Mouse (Mus musculus): ENCODE measurements around the gene Aars2. TPM values are rescaled to one million over a fixed set of nuclear protein-coding genes. Genes with fewer than 3 reads are reported as not detected.

Gene Aars2
- total RNA-seq, 4 experiments from 2014 or later, result 13.6 to 15.4 (median 14.2) TPM

DNA sequence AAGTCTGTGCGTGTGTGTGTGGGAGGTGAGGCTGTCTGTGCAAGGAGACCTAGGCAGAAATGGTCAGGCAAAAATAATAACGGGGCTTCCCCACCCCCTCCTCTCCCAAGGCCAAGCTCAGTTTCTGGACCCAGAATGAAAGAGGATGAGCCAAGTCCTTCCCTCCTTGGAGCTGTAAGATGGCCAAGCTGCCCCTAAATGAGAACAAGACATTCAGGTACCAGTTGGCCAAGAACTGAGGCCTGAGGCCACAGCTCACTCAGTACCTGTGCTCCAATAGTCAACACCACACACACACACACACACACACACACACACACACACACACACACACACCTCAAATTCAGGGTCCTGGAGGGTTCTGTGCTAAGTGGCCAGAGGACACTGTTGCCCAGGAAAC lies 36.1 kb downstream of the Aars2 start:
- no peak for DNase-seq (ENCODE audit: low spot score in 2 of 2)

DNA sequence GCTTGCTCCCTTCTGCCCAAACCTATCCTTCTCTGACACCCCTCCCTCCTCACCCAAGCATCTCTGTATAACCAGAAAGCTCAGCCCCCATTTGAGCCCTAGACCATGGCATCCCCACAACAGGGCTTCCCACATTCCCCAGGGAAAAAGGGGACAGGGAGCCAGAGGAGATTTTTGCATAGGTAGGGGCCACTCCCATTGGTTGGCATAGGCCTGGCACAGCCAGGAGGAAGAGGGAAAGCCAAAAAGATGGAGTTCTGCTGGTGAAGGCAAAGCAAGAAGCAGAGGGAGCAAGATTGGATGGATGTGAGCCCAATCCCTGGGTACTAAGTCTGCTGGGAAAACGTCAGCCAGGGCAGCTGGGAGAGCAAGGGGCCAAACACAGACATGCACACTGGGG lies 36.5 kb downstream of the Aars2 start:
- no peak for DNase-seq (ENCODE audit: low spot score in 2 of 2)

DNA sequence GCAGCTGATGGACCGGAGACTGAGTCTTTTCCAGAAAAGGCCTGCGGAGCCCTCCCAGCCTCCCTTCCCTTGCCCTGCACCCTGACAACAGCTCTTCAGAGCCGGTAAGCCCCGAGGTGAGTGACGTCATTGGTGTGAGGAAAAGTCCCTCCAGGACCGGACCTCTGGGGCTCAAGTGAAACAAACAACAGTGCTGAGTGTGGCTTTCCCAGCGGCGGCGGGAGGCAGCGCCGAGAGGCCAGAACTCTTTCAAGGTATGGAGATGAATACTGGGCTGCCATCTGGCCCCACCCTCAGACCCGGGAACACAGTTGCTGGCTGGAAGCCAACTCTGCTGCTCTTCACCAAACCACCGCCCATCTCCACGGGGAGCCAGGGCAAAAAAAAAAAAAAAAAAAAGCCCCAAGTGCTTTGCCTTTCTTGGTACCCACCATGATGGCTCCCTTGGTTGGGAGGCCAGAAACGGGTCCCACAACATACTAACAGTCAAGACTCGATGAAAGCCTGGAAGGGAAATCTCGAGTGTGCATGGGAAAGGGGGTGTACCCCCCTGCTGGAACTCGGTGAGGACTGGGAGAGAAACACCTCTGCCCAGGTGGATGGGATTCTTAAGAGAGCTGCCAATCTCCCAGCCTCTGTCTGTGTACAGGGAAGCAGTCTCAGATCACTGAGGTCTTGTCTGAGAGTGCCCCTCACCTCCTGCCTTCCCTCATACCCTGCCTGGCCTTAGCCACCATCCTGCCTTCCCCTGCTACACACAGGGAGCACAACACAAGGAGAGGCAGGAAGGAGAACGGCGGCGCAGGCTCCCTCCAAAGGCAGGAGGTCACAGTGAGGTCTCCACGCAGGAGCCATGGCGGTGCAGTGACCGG lies 37.6 kb downstream of the Aars2 start:
- no peak for DNase-seq (ENCODE audit: low spot score in 2 of 2)

DNA sequence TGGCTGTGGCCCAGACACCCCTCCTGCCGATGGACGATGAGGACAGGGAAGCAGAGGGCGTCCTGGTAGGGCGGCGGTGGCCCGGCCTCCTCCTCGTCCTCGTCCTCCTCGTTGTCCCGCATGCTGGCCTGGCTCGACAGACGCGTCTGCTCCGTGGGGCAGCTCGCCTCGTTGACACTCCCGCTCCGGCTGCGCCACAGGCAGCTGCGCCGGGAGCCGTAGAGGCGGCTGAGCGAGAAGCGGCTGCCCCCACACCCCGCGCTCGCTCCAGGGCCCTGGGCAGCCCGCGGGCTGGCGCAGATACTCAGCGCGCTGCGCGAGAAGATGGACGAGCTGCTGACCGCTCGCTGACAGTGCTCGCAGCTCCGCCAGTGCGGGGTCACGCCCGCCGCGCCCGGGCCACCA lies 38.2 kb downstream of the Aars2 start:
- DNase-seq (ENCODE audit: low spot score in 2 of 2), result no peak

DNA sequence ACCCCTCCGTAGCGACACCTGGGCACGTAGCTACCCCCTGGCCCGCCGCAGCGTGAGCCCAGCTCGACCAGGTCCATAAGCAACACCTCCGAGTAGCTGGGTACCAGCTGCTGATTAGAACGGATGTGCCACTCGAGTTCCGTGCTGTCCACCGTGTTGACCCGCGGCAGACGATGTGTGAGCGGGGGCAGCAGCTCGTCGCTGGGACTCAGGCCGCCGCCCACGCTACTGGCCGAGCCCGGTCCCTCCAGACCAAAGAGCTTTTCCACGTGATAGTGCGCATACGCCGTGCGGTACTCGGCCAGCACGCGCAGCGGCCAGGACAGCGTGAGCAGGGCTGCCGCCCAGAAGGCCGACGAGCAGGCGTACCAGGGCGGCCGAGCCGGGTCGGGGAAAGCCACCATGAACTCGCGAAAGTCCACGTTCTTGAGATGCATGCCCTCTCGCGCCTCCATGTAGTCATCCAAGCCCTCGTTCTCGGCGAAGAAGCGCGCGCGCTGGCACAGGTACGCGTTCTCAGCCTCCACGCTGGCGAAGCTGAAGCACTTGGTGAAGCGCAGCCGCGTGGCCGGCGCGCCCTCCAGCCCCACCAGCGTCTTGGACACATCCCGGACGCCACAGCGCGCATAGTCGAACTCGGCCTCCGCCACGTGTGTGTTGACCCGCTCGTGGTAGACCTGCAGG lies 38.8 kb downstream of the Aars2 start:
- no peak for DNase-seq (ENCODE audit: low spot score in 2 of 2)

DNA sequence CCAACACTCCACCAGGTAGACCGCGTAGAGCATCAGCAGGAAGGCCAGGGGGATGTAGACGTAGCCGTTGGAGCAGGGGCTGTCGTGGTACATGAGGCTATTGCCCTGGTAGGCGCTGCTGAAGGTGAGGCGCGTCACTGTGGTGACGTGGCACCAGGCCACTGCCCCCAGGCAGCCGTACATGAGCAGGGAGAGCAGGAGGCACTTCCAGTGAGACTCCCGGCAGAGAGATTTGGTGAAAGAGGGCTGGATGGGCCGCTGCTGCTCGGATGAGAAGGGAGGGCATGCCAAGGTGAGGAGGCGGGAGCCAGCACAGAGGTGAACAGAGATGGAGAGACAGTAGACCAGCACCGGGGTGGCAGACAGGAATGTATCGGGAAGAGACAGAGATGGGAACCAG lies 40.3 kb downstream of the Aars2 start:
- DNase-seq (ENCODE audit: low spot score in 2 of 2), result no peak

DNA sequence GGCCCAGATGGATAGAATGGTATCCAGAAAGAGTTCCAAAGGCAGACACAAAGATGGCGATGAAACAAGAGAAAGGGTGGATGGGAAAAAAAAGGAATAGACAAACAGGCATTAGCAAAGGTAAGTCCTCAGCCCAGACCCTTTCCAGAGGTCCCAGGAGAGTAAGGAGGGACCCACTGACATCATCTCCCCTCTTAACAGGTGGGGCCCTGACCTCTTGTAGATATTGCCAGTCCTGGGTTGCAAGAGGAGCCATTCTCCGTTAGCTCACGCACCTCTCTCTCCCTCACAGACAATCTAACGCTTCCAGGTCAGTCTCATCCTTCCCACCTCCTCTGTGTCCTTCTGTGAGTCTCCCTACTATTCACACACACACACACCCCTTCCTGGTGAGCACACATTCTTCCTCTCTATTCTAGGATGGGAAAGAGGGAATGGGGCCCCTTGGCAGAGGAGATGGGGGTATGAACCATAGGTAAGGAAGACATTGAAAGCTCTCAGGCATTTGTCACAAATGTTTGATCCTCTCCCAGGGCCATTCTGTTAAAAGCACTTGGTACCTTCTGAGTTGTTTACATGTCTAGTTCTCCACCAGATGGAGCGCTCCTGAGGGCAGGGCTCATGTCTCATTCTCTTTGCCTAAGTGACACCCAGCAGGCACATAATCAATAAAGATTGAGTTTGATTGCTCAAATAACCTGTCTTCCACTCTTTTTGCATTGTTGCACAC lies 41.0 kb downstream of the Aars2 start:
- DNase-seq (ENCODE audit: low spot score in 2 of 2), result no peak

DNA sequence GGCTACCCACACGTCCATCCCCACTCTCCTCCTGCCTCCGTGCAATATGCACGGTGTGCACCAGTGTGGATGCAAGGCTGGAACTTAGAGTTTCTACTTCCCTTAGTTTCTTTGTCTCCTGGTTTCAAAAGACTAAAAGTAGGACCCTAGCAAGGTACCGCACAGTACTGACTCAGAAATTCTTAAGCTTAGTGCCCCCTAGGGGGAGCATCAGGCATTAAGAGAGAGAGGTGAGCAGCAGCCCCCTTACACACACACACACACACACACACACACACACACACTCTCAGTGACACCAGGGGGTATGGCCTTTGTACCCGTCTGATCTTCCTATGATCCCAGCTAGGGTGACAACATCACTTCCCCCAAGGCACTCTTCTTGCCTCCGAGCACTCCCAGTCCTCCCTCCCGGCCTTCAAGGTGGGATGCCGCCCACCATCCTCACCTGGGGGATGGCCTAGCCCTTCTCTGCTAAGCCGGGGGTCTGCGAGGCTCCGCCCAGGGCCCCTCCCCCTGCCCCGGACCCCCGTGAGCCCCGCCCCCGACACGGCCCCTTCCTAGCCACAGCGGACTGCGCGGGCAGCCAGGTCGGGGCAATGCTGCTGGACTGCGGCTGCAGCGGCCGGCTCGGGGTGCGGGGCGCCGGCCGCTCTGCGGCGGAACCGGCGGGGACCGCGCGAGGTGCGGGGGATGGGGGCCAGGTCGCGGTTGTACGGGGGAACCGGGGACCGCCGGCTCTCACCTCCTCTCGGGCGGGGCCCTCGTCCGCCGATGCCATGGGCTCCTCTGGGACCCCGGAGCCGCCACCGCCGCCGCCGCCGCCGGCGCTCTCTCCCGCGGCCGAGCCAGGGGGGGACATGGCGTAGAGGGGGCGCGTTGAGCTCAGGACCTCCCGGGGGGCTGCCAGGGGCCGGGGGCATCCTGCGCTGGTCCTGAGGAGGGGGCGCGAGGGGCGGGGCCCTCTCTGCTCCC lies 42.2 kb downstream of the Aars2 start:
- DNase-seq (ENCODE audit: low spot score in 2 of 2), result no peak

DNA sequence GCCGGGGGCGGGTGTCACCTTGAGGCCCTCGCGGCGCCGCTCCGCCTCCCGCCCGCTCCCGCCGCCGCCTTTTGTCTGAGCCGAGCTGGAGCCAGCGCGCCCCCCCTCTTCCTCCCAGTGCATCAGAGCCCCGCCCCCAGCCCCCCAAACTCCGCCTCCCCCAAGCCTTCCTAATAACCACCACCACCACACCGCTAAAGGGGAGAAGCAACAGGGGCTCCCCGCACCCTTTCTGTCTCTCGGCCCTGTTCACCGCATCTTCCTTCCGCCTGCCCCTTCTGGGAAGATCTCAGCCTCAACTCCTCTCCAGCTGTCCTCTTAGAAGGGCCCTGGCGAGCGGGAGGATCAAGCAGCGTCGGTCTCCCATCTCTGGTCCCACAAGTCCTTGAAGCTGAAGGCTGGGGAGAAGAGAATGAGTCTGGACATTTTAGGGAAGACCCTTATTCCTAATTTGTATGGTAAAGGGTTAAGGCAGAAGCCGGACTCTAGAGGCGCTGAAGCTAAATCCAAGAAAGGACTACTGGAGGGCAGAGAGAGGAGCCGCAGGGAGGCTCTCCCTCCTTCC lies 43.1 kb downstream of the Aars2 start, which contains the start of gene Tmem151b:
Gene Tmem151b, minus strand, starts transcription at position 61 of the 565 bp plus-strand sequence.
- DNase-seq (ENCODE audit: low spot score in 2 of 2), result no peak

DNA sequence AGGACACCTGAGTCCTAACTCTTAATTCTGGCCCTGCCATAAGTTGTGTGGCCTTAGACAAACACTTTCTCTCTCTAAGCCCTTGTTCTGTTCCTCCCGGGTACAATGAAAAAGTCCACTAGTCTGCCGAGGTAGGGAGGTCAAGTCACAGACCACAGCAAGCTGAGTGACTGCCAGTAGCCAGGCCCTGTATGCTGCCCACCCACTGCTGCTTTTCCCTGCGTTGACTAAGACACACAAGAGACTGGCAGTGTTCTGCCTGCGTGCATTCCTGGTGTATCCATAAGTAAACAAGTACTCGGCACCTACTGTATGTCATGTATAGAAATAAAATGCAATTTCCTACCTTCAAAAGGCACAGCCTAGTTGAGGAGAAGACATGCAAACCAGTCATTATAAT lies 43.6 kb downstream of the Aars2 start:
- DNase-seq (ENCODE audit: low spot score in 2 of 2), result no peak

DNA sequence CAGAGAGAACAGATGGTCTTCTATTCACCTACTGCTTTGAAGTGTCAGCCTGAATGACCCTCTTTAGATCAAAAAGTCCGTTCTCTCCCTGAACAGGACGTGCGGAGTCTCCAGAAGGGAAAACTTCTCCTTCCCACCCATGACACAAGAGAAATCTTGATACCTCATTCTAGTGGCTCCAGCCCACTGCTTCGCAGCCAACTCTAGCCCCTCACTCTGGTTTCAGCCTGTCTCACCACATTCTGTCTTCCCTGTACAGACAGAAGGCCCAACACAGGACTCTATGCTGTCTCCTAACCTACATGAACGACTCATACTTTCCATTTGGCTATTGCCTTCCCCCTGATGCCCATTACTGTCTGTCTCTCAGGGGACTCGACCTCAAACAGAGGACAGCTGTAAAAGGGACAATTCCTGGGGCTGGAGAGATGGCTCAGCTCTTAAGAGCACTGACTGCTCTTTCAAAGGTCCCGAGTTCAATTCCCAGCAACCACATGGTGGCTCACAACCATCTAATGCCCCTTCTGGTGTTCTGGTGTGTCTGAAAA lies 44.7 kb downstream of the Aars2 start:
- no peak for DNase-seq (ENCODE audit: low spot score in 2 of 2)

DNA sequence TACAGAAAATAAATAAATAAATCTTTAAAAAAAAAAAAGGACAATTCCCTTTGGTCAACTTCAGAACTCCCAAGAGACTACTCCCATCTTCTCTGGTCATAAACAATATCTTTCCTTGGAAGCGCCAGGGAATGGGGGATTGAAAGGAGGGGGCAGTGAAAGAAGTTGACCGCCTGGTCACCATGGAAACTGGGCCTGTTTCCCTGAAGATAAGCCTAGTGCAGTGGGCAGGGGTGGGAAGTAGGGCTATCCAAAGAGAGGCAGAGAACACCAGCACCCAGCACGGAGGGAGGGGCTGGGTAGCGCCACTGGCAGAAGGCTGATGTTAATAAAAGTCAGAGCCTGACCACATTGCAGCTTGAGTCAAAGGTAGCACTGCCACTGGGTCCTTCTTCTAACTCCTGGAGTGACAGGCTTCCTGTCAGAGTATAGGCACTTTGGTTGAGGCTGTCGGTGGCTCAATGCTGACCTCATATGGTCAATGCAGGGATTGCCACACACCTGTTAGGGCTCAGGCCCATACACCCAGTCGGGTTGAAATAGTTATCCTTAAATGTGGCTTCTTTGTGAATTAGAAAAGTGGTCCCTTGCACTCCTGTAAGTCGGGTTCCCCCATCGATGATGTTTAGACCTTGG lies 45.3 kb downstream of the Aars2 start:
- DNase-seq (ENCODE audit: low spot score in 2 of 2), result peak; percentile 57 to 68

DNA sequence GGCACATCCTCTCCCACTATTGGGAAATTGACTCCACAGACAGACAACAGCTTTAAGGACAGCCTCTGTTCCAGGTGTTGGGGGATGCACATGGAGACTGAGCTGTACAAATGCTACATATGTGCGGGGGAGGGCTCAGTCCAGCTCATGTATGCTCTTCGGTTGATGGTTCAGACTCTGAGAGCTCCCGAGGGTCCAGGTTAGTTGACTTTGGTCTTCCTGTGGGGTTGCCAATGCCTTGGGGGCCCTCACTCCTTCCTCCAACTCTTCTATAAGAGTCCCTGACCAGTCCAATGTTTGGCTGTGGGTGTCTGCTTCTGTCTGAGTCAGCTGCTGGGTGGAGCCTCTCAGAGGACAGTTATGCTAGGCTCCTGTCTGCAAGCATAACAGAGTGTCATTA lies 46.4 kb downstream of the Aars2 start:
- no peak for DNase-seq (ENCODE audit: low spot score in 2 of 2)

DNA sequence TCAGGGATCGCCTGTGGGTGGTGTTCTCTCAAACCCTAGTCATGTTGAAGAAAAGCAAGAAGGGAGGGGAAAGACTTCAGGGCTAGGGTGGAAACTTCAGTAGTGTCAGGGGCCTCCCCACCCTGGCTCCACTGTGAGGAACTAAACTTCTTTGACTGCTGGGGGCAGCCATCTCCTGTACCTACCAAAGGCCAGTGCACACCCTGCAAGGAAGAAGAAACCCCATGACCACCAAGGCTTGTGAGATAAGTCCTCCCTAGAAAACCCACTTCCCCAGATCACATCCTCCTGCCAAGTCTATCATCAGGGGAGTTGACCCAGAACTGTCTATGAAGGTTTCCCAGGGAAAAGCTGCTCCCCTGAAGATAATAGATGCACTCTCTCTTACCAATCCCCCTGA lies 47.8 kb downstream of the Aars2 start:
- no peak for DNase-seq (ENCODE audit: low spot score in 2 of 2)

DNA sequence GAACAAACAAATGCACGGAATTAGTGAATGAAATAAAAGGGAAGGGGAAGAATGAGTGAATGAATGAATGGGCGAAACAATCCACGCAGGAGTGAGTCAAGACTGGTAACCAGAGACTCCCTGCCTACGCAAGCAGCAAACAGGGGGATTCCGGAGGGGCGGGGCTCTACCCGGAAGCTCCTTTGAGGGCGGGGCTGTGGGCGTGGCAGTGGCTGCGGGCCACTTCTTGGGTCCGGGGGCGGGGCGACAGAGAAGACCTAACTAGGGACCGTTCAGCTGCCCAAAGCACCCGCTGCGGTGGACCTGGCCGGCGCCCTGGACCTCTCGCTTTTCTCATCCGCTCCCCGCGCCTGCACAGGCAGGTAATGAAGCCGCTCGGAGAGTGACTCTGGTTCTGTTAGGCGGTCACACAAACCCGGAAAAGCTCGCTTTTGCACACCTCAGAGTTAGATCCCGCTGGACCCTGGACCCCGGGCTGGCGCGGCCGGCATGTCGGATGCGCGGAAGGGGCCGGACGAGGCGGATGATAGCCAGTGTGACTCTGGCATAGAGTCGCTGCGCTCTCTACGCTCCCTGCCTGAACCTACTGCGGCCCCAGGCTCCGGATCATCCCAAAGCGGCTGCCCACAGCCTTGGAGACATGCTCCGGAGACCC lies 48.9 kb downstream of the Aars2 start, which contains the start of gene Nfkbie:
Gene Nfkbie, plus strand, starts transcription at position 252 of the 655 bp plus-strand sequence.
- DNase-seq (ENCODE audit: low spot score in 2 of 2), result peak; percentile 89 to 92

DNA sequence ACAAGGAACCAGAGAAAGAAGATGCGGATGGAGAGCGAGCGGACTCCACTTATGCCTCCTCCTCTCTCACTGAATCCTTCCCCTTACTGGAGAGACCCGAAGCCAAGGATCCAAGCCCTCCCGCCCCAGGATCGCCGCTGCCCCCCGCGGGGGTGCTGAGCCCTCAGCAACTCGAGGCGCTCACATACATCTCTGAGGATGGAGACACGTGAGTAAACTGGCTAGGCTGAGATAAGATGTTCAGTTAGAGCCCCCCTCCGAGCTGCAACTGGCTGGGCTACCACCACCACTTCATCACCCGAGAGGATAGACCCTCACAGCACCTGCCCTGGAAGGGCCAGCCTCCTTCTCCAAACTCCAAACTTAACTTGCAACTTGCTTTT lies 49.5 kb downstream of the Aars2 start:
- no peak for DNase-seq (ENCODE audit: low spot score in 2 of 2)

DNA sequence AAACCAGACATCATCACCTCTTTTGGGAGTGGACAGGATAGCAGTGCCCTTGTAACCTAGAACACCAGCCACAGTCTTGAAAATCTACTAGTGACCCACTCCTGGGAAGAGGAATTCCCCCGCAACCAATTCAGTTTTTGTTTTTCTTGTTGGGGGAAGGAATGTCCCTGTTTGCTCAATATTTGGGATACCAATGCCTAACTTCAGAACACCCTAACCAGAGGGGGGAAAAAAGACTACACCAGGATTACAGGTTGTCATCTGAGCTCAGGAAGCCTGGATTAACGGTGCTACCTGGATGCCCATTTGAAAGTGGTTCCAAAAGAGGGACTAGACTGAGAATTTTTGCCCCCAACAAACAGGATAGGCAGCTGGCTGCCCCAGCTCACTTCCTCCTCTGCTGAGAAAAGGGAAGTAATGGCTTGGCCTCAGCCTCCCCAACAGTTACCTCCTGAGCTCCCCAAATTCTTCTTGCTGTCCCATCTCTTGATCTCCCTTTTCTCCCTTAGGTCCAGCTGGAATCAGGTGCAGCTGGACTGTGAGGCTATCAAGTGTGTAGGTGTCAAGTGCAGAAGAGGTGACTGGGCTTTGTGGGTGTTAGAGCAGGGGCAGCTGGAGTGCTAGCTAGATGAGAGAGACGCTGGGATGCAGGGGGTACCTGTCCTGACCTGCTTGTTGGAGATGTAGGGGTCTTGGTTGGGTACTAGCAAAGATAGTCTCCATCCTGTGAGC lies 50.0 kb downstream of the Aars2 start:
- DNase-seq (ENCODE audit: low spot score in 2 of 2), result no peak

DNA sequence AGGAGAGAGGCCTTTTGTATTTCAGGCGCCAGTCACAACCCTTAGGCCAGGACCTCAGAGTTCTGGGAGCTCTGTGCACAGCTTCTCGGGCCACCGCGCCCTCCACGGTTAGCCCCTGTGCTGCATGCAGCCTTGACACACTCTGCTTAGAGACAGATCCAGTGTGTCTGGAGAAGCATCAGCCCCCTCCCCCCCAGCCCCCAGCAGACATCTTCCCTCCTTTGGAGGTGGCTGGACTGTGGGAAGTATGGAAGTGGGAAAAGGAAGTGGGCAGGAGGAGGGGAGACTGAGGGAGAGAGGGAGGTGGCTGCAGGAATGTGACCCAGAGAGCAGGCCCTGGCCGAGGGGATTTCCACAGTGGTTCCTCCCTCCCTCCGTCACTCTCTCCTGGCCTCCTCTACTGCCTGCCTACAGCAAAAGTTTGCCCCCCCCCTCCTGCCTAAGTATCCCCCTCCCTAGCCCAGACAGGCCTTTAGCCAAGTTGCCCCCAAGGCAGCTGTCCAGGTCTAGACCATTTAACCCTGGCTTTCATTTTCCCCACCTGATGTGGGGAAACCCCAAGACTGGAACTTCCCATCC lies 50.7 kb downstream of the Aars2 start:
- DNase-seq (ENCODE audit: low spot score in 2 of 2), result no peak
